Mouse (Mus musculus) cerebellum, postnatal 14 days (tissue): ENCODE data around the gene Ccdc86.

Source experiments
- DNase-seq, 2 experiments: peaks; one replicate each; pipeline ENCODE4 v3.0.0; 2021; ENCODE audit warnings: mixed read lengths in 2 of 2

Ccdc86 gene

GRCm38 (mm10) chr19:10948416-10948815, 650 bp downstream of the Ccdc86 start:
- DNase-seq = peak in 1 of 2 experiments; percentile 29

- DNase-seq = no peak
These were observed 1.8 kb downstream of the Ccdc86 start for GRCm38 (mm10) chr19:10947219-10947618.

GRCm38 (mm10) chr19:10946506-10946905, 2.6 kb downstream of the Ccdc86 start:
- peak; percentile 29 to 54 for DNase-seq

GRCm38 (mm10) chr19:10943955-10944354, 5.1 kb downstream of the Ccdc86 start:
- no peak for DNase-seq

- DNase-seq = peak in 1 of 2 experiments; percentile 44
These were observed 8.1 kb downstream of the Ccdc86 start for GRCm38 (mm10) chr19:10940801-10941457.

- peak; percentile 89 to 92 for DNase-seq
These were observed 8.8 kb downstream of the Ccdc86 start for GRCm38 (mm10) chr19:10940097-10940800.

- no peak for DNase-seq
These were observed 10.3 kb downstream of the Ccdc86 start for GRCm38 (mm10) chr19:10938771-10939170.

GRCm38 (mm10) chr19:10937110-10937563, 11.9 kb downstream of the Ccdc86 start, which contains the start of gene Ptgdr2:
Ptgdr2 (plus strand) TSS chr19:10937160.
- no peak for DNase-seq

GRCm38 (mm10) chr19:10936077-10936476, 13.0 kb downstream of the Ccdc86 start:
- DNase-seq = no peak

- no peak for DNase-seq
These were observed 14.0 kb downstream of the Ccdc86 start for GRCm38 (mm10) chr19:10935029-10935428.

GRCm38 (mm10) chr19:10930641-10931040, 18.4 kb downstream of the Ccdc86 start:
- DNase-seq = no peak

- no peak for DNase-seq
These were observed 22.4 kb downstream of the Ccdc86 start for GRCm38 (mm10) chr19:10926666-10927065.

- DNase-seq = no peak
These were observed 22.9 kb downstream of the Ccdc86 start for GRCm38 (mm10) chr19:10926123-10926621.

- DNase-seq = no peak
These were observed 24.8 kb downstream of the Ccdc86 start for GRCm38 (mm10) chr19:10924220-10924619.

- DNase-seq = no peak
These were observed 28.0 kb downstream of the Ccdc86 start for GRCm38 (mm10) chr19:10921058-10921457.

GRCm38 (mm10) chr19:10920532-10920931, 28.5 kb downstream of the Ccdc86 start, which contains the start of gene Zp1:
Zp1 (minus strand) TSS chr19:10920632.
- no peak for DNase-seq

- DNase-seq = peak; percentile 56 to 66
These were observed 30.6 kb downstream of the Ccdc86 start for GRCm38 (mm10) chr19:10918321-10918991.

GRCm38 (mm10) chr19:10916506-10916905, 32.6 kb downstream of the Ccdc86 start:
- no peak for DNase-seq

GRCm38 (mm10) chr19:10914870-10915269, 34.2 kb downstream of the Ccdc86 start:
- no peak for DNase-seq

GRCm38 (mm10) chr19:10914291-10914690, 34.8 kb downstream of the Ccdc86 start:
- DNase-seq = no peak

GRCm38 (mm10) chr19:10909087-10909721, 39.9 kb downstream of the Ccdc86 start:
- no peak for DNase-seq

- peak; percentile 71 to 83 for DNase-seq
These were observed 41.2 kb downstream of the Ccdc86 start for GRCm38 (mm10) chr19:10907891-10908290.

GRCm38 (mm10) chr19:10905728-10906000, 43.4 kb downstream of the Ccdc86 start:
- no peak for DNase-seq
